Mouse (Mus musculus): ENCODE results near the gene Tmem102.

The Tmem102 gene

DNA sequence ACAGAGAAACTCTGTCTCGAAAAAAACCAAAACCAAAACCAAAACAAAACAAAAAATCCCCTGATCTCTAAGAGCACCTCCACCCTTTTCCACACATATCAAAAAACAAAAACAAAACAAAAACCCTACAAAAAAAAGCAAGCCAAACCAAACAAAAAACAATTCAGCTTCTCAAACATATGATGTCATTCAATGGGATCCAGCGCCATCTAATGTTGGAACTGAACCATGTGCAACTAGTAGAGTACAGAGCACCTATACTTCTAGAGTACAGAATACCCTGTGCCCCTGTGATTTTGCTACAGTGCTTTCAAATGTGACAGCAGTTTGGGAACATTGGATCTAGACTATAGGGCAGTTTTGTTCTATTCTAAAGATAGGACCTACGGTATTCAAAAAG lies 50.7 kb downstream of the Tmem102 start:
- DNase-seq: no peak

DNA sequence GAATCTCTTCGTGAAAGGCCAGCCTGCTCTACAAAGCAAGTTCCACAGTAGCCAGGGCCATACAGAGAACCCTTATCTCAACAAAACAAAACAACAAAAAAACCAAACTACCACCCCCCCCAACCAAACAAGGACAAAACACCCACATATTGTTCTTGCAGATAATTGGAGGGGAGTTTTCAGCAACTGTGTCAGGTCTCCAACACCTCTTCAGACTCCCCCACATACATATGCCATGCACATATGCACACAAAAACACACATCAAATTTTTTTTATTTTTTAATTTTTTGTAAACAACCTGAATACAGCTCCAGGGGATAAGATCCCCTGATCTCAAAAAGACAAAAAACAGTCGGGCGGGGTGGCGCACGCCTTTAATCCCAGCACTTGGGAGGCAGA lies 51.2 kb downstream of the Tmem102 start:
- no peak for DNase-seq
